Mouse (Mus musculus): ENCODE data around the gene Ptprc. TPM values are rescaled to one million over a fixed set of nuclear protein-coding genes. Genes with fewer than 3 reads are reported as not detected.

Gene Ptprc
- total and polyA plus RNA-seq, 3 experiments = 120 to 211 (median 136) TPM

DNA sequence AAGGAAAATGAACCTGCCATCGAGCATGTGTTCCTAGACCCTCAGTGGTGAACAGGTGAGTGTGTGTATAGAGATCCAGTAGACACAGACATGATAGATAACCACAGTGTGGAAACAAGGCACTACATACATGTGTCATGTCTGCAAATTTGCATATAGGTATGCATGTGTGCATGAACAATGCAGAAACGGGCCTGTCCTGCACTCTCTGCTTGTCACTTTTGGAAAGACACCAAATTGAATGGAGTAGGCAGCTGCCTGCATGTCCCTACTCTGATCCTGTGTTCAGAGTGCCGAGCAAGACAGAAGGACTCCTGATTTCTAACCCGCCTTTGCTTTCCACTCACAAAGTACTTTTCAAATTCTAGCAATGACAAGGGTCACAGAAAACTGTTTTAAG lies 3.4 kb downstream of the Ptprc start:
- peak overlapping the region; percentile 72 for H3K4me2 ChIP-seq (ENCODE audit: insufficient read depth, low read depth, poor library complexity, severe bottlenecking)
- DNase-seq (ENCODE audit: extremely low read depth) = no peak
- H3K79me2 ChIP-seq (replicated peaks; ENCODE audit: control insufficient read depth, extremely low read depth, insufficient read depth, poor library complexity, severe bottlenecking) = peaks cover 56% of the 10 kb centered on the region
- H3K9me3 ChIP-seq (replicated peaks; ENCODE audit: low read length) = no peaks in the 10 kb centered on the region
- peak overlapping the region; percentile 2 to 78 (median 69) for H3K4me3 ChIP-seq (replicated peaks in 1 of 3; ENCODE audit: low read depth in 2 of 3, low read length in 2 of 3, poor library complexity in 1 of 3)
- H3K27ac ChIP-seq (ENCODE audit: insufficient read depth, low read depth) = no peak overlapping the region
- H3K4me1 ChIP-seq (ENCODE audit: control insufficient read depth in 1 of 2, insufficient read depth in 2 of 2) = peaks cover 18 to 48% of the 10 kb centered on the region in 2 experiments
- in situ Hi-C loops (cut with MboI; ENCODE audit: low pct_ligation_motif_present, low pct_unique_long_range_greater_than_20kb, low sequenced_read_pairs) = no loop called here
- H3K9ac ChIP-seq (ENCODE audit: insufficient read depth, low read depth) = peak overlapping the region; percentile 82
- H3K27me3 ChIP-seq (replicated peaks) = no peaks in the 10 kb centered on the region
- dilution Hi-C loops (cut with MboI; ENCODE audit: extremely low pct_ligation_motif_present, extremely low pct_unique_long_range_greater_than_20kb, low sequenced_read_pairs) = no loop called here
- peak; percentile 13; the same call in 1 of the 2 replicates for TF ChIP-seq MXI1 (IDR thresholded peaks at IDR 0.05; ENCODE audit: low read depth, low read length)
- TF ChIP-seq SIN3A (IDR thresholded peaks at IDR 0.05; ENCODE audit: low read length) = no peak
- peaks cover 0 to 19% of the 10 kb centered on the region in 2 experiments for H3K36me3 ChIP-seq (replicated peaks in 1 of 2; ENCODE audit: control insufficient read depth in 1 of 2, insufficient read depth in 1 of 2, low read length in 1 of 2)

DNA sequence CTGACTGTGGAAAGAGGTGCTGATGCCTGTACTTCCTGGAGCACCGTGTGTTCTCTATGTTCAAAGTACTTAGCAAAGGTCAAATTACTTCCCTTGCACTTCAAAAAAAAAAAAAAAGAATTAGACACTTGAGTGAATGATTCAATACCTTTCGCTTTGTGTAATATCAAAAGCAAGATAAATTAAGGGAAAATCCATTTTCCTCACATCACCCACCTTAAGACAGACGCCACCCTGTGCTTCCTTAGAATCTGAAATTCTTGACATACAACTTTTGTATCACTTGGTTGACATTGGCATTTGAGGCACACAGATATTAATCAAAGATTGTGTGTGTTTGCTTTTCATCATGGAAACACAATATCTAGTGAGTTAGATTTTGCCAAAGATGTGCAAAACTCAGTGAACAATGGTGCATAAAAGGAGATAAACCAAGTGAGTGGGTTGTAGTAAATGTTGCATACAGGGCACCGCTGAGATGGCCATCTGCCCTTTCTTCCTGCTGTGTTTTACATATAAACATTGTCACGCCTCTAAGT lies 9.2 kb downstream of the Ptprc start:
- Histone ChIP-seq H3K9ac (ENCODE audit: insufficient read depth, low read depth) (no peak overlapping the region), H3K9me3 (replicated peaks; ENCODE audit: low read length) (no peaks in the 10 kb centered on the region), H3K4me2 (ENCODE audit: insufficient read depth, low read depth, poor library complexity, severe bottlenecking) (no peak overlapping the region), H3K27me3 (replicated peaks) (no peaks in the 10 kb centered on the region), H3K4me1 (ENCODE audit: control insufficient read depth in 1 of 2, insufficient read depth in 2 of 2) (peaks cover 6 to 71% of the 10 kb centered on the region in 2 experiments), H3K36me3 (replicated peaks in 1 of 2; ENCODE audit: control insufficient read depth in 1 of 2, insufficient read depth in 1 of 2, low read length in 1 of 2) (peaks cover 3 to 34% of the 10 kb centered on the region in 2 experiments), H3K27ac (ENCODE audit: insufficient read depth, low read depth) (no peak overlapping the region), H3K4me3 (replicated peaks in 1 of 3; ENCODE audit: low read depth in 2 of 3, low read length in 2 of 3, poor library complexity in 1 of 3) (no peak overlapping the region), H3K79me2 (replicated peaks; ENCODE audit: control insufficient read depth, extremely low read depth, insufficient read depth, poor library complexity, severe bottlenecking) (peaks cover 60% of the 10 kb centered on the region)
- DNase-seq (ENCODE audit: extremely low read depth) = no peak
- in situ Hi-C loops (cut with MboI; ENCODE audit: low pct_ligation_motif_present, low pct_unique_long_range_greater_than_20kb, low sequenced_read_pairs) = no loop called here
- no peak for TF ChIP-seq NRF1 (IDR thresholded peaks at IDR 0.05; ENCODE audit: low read depth, low read length)
- TF ChIP-seq CHD2 (IDR thresholded peaks at IDR 0.05; ENCODE audit: low read length) = no peak
- no peak for TF ChIP-seq ZKSCAN1 (IDR thresholded peaks at IDR 0.05; ENCODE audit: borderline replicate concordance, low read depth, low read length)
- TF ChIP-seq JUND (conservative IDR thresholded peaks at IDR 0.05; ENCODE audit: low read depth, low read length) = no peak
- no peak for TF ChIP-seq ZC3H11A (IDR thresholded peaks at IDR 0.05; ENCODE audit: low read depth, low read length)
- TF ChIP-seq TBP (conservative IDR thresholded peaks at IDR 0.05; ENCODE audit: low read depth, low read length) = no peak
- no peak for TF ChIP-seq ZMIZ1 (IDR thresholded peaks at IDR 0.05; ENCODE audit: low read depth, low read length)
- no peak for TF ChIP-seq ETS1 (conservative IDR thresholded peaks at IDR 0.05; ENCODE audit: low read depth, low read length)
- TF ChIP-seq RCOR1 (conservative IDR thresholded peaks at IDR 0.05; ENCODE audit: low read depth, low read length) = no peak
- dilution Hi-C loops (cut with MboI; ENCODE audit: extremely low pct_ligation_motif_present, extremely low pct_unique_long_range_greater_than_20kb, low sequenced_read_pairs) = no loop called here

DNA sequence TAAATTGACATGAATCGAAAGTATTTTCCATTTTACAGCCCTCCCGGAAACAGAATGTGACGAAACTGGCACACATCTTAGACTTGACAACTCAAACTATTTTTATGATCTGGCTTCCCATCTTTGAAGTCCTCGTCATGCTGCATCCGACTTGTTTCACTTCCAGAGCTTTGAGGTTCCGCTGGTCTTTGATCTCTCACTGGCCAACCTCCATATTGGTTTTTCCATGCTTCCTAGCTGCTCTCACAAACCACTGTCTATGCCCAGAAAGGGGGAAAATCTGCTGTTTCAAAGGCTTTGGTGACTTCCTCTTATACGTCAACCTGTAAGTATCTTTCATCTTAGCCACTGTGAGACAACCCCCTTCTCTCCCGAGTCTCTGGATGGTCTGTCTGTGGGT lies 12.9 kb downstream of the Ptprc start:
- dilution Hi-C loops (cut with MboI; ENCODE audit: extremely low pct_ligation_motif_present, extremely low pct_unique_long_range_greater_than_20kb, low sequenced_read_pairs) = no loop called here
- in situ Hi-C loops (cut with MboI; ENCODE audit: low pct_ligation_motif_present, low pct_unique_long_range_greater_than_20kb, low sequenced_read_pairs) = no loop called here
- H3K79me2 ChIP-seq (replicated peaks; ENCODE audit: control insufficient read depth, extremely low read depth, insufficient read depth, poor library complexity, severe bottlenecking) = peaks cover 60% of the 10 kb centered on the region
- no peaks in the 10 kb centered on the region for H3K27me3 ChIP-seq (replicated peaks)
- H3K9ac ChIP-seq (ENCODE audit: insufficient read depth, low read depth) = peak overlapping the region; percentile 8; the same call in 1 of the 2 replicates
- H3K4me1 ChIP-seq (ENCODE audit: control insufficient read depth in 1 of 2, insufficient read depth in 2 of 2) = peaks cover 12 to 79% of the 10 kb centered on the region in 2 experiments
- H3K4me2 ChIP-seq (ENCODE audit: insufficient read depth, low read depth, poor library complexity, severe bottlenecking) = peak overlapping the region; percentile 96
- H3K36me3 ChIP-seq (replicated peaks in 1 of 2; ENCODE audit: control insufficient read depth in 1 of 2, insufficient read depth in 1 of 2, low read length in 1 of 2) = peaks cover 3 to 26% of the 10 kb centered on the region in 2 experiments
- DNase-seq (ENCODE audit: extremely low read depth) = no peak
- H3K27ac ChIP-seq (ENCODE audit: insufficient read depth, low read depth) = peak overlapping the region; percentile 60; the same call in 1 of the 2 replicates
- no peaks in the 10 kb centered on the region for H3K9me3 ChIP-seq (replicated peaks; ENCODE audit: low read length)
- H3K4me3 ChIP-seq (replicated peaks in 1 of 3; ENCODE audit: low read depth in 2 of 3, low read length in 2 of 3, poor library complexity in 1 of 3) = peak overlapping the region in 1 of 3 experiments; percentile 32
- no peak for TF ChIP-seq SMC3 (IDR thresholded peaks at IDR 0.05; ENCODE audit: low read depth, low read length)
- no peak for TF ChIP-seq ZKSCAN1 (IDR thresholded peaks at IDR 0.05; ENCODE audit: borderline replicate concordance, low read depth, low read length)
- TF ChIP-seq NELFE (IDR thresholded peaks at IDR 0.05; ENCODE audit: low read depth, low read length) = no peak
- TF ChIP-seq NRF1 (IDR thresholded peaks at IDR 0.05; ENCODE audit: low read depth, low read length) = no peak
- peak; percentile 8; the same call in 1 of the 2 replicates for TF ChIP-seq MEF2A (IDR thresholded peaks at IDR 0.05; ENCODE audit: borderline replicate concordance, low read depth, low read length)
- TF ChIP-seq CHD1 (IDR thresholded peaks at IDR 0.05; ENCODE audit: low read depth, low read length) = no peak
- TF ChIP-seq POLR2A (IDR thresholded peaks at IDR 0.05; ENCODE audit: low read depth, low read length) = no peak
- TF ChIP-seq MAFK (IDR thresholded peaks at IDR 0.05; ENCODE audit: insufficient replicate concordance, low read length) = no peak
- no peak for TF ChIP-seq ZMIZ1 (IDR thresholded peaks at IDR 0.05; ENCODE audit: low read depth, low read length)
- peak; percentile 36; the same call in 1 of the 2 replicates for TF ChIP-seq BHLHE40 (IDR thresholded peaks at IDR 0.05; ENCODE audit: low read depth, low read length)
- no peak for TF ChIP-seq RCOR1 (conservative IDR thresholded peaks at IDR 0.05; ENCODE audit: low read depth, low read length)
- no peak for TF ChIP-seq ZC3H11A (IDR thresholded peaks at IDR 0.05; ENCODE audit: low read depth, low read length)
- no peak for TF ChIP-seq USF2 (conservative IDR thresholded peaks at IDR 0.05; ENCODE audit: low read depth, low read length)
- no peak for TF ChIP-seq RAD21 (IDR thresholded peaks at IDR 0.05; ENCODE audit: low read depth, low read length)
- TF ChIP-seq E2F4 (IDR thresholded peaks at IDR 0.05; ENCODE audit: insufficient replicate concordance, low read depth, low read length) = no peak
- no peak for TF ChIP-seq CHD2 (IDR thresholded peaks at IDR 0.05; ENCODE audit: low read length)
- TF ChIP-seq PAX5 (IDR thresholded peaks at IDR 0.05; ENCODE audit: low read length) = no peak
- TF ChIP-seq TCF12 (IDR thresholded peaks at IDR 0.05; ENCODE audit: low read depth, low read length) = no peak
- 0 out of 2 replicates have a peak, but pooled peaks have one; percentile 8 for TF ChIP-seq ETS1 (conservative IDR thresholded peaks at IDR 0.05; ENCODE audit: low read depth, low read length)
- TF ChIP-seq HCFC1 (IDR thresholded peaks at IDR 0.05; ENCODE audit: low read depth, low read length) = no peak

Data from CH12.LX (cell line).